Mouse (Mus musculus) layer of hippocampus, postnatal 10 days (tissue): ENCODE measurements around the gene Akip1. TPM values are rescaled to one million over a fixed set of nuclear protein-coding genes. Genes with fewer than 3 reads are reported as not detected.

Source experiments
- DNase-seq, 2 experiments: peaks; one replicate each; pipeline ENCODE4 v3.0.0; 2021; ENCODE audit warnings: low spot score in 2 of 2
- long read RNA-seq: library from polyadenylated mRNA; stranded (forward); transcript quantifications from one replicate; pipeline ENCODE4 v2.0.0, GENCODE M21; 2023
- total RNA-seq, 2 experiments: library from RNA; stranded (reverse); gene quantifications; 2 replicates each; pipeline ENCODE4 v1.2.3; 2021

Akip1 gene
- total RNA-seq, result 1 to 10 TPM; 6.7 to 6.9 TPM
- long read RNA-seq, transcript Akip1-201 (6 exons, 1,028 nt), result major isoform, 9 of 18 reads
- long read RNA-seq, partial matches to known transcripts, result 8 of 18 reads
- long read RNA-seq, other reads (novel, unspliced or antisense), result 1 of 18 reads

DNA sequence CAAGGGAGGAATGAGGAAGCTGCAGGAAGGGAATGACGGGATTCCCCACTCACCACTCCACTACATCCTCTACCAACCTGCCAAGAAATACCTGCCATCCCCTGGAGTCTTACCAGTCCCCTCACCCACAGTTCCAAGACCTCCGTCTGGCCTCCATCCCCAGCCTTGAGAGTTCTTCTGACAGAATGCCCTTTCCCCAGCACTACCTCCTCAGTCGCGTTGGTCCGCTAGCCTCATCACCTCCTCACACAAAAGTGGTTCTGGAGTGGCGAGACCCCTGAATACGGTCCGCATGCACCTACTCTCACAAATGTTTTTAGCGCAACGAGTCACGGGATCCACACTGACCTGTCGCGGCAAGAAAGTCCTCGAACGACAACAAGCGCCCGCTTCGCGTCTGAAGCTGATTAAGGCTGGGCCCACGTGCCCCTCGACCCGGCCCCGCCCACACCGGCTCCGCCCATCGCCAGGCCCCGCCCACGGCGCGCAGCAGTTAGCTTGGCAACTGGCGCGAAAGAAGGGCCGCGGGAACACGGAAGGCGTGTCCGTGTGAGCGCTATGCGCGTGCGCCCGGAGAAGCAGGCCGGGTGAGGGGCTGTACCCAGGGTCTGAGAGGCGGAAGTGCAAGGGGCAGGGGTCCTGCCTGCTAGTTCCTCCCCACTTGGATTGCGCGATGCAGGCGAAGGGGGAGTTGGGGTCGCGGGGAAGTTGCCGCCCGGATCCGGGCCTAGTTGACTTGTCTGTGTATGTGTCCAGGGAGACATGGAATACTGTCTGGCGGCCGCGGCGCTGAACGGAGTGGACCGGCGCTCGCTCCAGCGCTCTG is at the start of gene Akip1, which contains the start of gene St5:
Gene Akip1, plus strand, starts transcription at position 501 of the 826 bp plus-strand sequence.
Gene St5, minus strand, starts transcription at position 416 of the 826 bp plus-strand sequence.
- DNase-seq, result peak; percentile 95 to 96

DNA sequence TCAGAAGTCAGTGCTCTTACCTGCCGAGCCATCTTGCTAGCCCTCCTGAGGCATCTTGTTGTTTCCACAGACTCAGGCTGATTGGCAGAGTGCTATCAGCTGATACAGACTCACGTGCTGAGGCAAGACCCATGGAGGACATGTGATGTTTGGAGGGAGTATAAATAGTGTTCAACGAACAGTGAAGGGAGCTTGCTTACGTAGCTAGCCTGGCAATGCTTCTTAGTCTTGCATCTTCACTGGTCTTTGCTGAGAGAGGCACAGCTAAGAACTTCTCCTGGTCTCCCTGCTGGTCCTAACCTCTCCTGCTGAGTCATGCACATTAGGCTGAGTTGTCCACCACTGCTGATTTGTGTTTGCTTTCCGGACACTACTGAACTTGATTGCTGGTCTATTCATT is 48.6 kb upstream of the Akip1 start:
- DNase-seq, result no peak

DNA sequence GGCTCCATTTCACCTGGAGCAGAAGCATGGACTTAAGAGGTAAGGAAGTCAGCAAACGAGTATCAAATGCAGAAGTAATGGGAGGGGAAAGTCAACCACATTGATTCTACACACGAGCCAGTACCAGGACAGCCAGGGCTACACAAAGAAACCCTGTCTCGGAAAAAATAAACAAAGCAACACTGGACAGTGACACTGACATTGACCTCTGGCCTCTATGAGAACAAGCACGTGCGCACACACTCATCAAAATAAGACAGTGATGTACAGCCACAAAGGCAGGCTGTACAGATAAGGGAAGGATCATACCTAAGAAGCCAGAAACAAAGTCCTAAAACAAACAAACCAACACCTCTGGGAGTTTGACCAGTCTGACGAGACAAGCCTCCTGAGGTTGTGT is 45.6 kb upstream of the Akip1 start:
- no peak for DNase-seq

DNA sequence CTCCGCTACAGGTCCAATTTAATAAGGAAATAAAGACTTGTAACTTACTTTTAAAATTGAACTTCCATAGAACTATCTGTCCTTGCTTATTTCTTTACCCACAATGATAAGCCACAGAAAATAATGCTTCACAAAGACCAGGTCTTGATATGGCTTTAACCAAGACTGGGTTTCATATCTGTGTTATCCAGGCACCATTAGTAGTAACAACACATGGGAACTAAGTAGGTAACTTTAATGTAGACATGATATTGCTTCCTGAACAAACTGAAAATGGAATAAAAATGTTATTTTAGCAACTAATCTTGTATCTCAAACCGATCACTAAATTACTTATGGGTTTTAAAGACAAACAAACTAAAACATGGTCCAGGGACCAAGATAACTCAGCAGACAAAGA is 44.2 kb upstream of the Akip1 start:
- no peak for DNase-seq

DNA sequence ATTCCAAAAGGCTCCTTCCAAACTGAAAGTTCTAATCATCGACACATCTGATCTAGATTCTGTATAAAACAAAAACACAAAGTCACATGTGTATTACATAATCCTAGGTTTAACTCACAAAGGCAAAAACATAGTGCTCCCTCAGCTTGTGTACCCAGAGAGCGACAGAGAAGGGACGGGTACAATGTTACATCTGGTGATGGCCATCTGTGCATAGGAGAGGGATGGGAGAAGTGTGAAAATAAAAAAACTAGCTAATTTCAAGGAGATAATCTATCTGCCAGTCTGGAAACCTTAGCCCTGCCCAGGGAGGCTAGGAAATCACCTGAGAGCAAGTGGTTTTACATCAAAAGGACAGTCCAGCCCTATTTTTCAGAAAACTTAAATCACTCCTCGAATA is 40.9 kb upstream of the Akip1 start:
- no peak for DNase-seq

DNA sequence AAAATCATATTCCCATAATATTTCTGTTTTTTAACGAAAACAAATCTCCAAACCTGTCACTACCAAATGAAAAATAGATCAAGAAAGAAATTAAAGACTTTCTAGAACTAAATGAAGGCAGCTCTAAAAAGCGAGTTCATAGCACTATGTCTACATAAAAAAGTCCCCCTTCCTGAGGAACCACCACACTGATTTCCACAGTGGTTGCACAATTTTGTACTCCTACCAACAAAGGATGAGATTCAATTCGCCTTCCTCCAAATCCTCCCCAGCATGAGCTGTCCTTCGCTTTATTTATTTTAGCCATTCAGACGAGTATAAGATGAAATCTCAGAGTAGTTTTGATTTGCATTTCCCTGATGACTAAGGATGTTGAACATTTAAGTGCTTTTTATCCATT is 36.8 kb upstream of the Akip1 start:
- no peak for DNase-seq

DNA sequence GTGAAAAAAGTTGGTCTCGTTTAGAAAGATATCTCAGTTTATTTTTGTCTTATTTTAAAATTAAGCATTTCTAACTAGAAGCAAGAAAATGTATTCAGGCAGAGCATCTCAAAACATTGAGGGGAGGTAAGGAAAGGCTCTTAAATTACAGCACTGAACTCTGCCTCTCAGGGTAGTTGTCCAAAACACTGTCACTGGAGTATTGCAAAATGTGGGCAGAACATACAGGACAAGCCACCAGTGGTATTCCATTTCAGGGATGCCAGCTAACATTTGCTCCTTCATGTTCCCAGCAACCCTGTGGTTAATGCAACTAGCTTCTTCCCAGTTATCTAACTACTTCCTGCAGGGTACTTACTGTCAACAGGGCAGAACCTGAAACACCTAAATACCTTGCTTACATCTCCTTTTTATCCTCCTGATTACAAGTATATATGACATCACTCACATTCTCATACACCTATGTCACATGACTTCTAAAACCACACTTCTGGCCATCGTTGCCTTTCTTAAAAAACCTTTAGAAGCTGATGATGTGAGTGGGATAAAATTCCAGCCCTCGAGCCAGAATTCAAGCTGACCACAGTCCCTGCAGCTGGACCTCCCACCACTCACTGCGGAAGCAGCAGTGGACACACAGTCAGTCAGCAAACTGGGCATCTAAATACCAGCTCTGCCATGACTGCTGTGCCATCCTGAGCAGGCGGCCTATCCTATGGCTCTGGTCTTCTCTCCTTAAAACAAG is 33.9 kb upstream of the Akip1 start:
- no peak for DNase-seq

DNA sequence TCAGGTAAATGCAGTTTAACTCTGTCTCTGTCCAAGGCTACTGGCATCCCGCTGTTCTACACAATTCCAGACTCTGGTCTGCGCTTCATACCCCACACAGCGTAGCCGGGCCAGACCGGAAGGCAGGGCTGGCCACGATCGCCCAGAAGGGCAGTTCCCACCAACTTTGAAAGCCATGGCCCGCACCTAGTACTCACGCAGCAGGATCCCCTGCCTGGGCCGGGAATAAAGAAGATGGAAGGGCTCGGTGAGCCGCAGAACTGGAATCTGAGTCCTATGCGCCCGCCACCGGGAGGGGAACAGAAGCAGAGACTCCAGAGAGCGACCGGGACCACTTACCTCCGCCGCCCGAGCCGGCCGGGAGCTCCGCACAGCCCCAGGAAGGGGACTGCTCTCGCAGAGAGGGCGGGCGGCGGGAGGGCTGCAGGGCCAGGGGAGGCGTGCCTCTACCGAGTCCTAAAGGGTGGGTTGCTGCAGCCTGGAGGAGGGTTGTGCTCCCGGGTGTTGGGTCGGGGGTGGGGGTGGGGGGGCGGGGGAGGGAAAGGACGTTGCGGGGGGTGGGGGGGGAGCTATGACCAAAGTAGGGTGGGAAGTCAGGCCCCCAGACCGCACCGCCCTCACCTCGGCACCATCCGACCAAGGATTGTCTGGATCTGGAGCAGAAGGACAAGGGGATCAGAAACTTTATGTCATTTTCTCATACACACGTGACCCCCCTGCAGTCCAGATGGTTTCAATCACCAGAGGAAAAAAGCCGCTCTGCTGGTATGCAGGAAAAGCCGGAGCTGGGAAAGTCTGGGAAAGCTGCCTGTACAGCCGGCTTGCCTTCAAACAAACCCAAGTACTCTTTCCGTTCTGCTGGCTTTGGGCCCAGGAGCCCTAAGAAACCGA is 31.7 kb upstream of the Akip1 start:
- peak; percentile 57 to 70 for DNase-seq

DNA sequence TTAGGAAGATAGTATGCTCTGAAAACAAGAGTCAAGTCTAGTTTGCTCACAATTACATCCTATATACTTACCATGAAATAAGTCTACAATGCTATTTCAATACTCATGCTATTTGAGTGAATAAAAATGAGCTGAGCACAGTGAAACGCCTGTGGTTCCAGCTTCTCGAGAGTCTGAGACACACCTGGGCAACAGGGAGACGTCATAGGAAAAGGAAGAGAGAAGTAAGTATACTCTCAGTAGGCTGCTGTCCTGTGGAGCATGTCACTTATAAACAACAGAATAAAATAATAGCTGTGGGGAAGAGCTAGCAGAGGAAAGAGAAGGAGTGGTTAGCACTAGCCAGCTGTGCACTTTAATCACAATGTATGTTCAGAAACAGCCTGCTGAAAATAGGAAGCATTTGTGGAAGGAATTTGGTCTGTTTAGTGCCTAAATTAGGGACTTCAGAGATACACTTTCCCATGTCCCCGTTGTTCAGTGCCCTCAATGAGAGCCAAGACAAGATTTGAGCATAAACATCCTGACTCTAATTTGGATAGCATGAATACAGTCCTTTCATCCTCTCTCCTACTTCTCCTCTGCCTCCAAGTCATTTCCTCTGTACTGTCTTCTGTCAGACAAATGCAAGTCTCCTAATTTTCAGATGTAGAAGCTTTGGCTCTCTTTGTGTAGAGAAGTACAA is 28.4 kb upstream of the Akip1 start:
- no peak for DNase-seq

DNA sequence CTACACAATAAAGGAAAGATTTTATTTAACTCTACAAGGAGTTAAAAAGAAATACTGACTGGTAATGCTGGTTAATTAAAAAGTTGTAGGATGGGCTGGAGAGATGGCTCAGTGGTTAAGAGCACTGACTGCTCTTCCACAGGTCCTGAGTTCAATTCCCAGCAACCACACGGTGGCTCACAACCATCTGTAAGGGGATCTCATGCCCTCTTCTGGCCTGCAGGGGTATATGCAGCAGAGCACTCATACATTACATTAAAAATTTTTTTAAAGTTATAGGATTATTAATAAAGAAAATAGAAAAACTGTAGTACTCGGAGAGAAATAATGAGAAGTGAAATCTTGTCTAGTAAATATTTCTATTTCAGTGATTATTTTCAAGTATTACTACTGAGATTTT is 23.2 kb upstream of the Akip1 start:
- DNase-seq, result no peak

DNA sequence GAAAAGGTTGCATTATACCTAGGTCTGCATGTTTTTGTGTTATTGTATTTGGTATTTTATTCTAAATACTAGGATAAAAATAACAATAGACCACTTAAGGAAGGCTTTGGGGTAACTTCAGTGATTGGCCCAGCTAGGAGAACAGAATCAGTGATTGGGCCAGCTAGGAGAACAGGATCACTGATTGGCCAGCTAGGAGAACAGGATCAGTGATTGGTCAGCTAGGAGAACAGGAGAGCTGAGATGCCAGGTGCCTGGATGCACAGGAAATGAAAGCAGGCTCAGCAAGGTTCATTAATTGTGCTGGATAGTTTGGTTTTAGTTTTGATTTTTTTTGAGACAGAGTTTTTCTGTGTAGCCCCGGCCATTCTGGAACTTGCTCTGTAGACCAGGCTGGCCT is 22.6 kb upstream of the Akip1 start:
- no peak for DNase-seq

DNA sequence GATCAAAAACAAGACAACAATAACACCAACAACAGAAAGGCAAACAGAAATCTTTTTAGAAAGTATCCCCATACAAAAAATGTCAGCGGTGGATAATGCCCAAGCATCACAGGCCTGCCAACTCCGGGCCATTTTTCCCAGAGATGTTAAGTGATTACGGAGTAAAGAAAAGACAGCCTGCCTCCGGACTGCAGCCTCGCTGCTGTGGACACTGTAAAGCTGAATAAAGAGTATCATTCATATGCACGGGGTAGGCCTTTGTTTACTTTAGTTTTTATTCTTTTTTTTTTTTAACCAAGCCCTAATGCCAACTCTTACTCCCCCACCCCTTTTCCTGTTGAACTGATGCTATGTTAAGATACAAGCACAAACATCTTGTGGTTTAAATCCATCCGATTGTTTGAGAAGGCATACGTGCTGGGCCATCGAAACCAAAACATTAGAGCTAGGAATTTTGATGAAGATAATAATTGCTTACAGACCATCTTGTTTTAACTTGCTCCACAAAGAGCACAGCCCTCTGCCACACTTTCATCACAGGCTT is 16.8 kb upstream of the Akip1 start:
- DNase-seq, result no peak

DNA sequence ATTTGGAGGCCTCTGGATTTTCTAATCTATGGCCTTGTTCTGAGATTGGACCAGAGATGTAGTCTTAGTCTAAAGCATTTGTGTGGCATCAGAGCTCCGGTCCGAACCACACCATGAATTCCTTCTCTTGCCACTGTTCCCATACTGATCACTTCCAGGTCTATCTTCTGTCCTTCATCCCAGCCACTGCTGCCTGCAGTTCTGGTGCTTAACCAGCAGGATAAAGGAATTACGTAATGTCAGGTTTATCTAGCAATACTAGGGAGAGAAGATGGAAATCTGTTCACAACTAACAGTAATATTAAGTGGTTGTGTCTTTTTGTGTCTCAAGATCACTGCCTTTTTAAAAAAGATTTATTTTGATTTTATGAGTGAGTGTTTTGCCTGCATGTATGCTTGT is 13.4 kb upstream of the Akip1 start:
- DNase-seq, result no peak

DNA sequence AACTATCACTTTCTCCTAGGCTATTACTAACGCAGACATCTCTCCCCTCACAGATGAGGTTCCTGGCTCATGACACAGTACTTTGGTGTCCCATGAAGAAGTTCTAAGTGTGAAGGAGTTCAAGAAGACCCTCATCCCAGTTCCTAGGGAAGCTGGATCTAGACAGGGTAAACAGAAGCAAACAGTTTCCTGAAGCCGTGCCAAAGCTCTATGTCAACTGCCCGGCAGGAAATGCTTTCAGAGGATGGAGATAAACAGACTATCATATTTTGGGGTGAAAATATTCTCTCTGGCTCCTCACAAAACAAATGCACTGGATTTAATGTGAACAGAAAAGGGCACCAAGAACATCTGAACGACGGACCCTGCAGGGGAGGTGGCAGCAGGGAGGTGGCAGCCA is 12.5 kb upstream of the Akip1 start:
- no peak for DNase-seq

DNA sequence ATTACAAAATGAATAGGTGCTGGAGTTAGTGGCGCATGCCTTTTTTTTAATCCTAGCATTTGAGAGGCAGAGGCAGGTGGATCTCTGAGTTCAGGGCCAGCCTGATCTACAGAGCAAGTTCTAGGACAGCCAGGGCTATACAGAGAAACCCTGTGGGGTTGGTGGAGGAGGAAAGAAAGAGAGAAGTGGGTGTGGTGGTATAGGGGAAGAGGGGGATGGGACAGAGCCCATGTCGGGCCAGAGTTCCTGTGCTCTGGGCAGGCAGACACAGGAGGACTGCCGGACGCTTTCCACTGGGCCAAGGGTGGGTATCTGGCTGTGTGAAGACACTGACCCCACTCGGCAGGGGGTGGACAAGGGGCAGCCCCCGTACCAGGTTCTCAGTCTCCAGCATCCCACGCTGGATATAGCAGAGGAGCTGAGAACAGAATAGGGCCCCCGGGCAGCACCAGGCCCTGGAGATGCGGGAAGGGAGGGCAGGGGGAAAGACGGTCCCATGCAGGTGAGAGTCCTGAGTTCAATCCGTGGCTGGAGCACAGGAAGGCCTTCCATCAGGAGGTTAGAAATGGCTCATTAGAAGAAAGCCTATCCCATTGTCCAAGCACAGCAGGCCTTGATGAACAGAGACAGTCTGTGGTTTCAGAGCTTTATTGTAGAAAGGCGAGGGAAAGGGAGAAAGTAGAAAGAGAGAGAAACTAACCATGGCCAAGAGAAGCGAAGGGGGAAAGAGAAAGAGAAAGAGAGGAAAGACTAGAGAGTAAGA is 8.7 kb upstream of the Akip1 start:
- no peak for DNase-seq

DNA sequence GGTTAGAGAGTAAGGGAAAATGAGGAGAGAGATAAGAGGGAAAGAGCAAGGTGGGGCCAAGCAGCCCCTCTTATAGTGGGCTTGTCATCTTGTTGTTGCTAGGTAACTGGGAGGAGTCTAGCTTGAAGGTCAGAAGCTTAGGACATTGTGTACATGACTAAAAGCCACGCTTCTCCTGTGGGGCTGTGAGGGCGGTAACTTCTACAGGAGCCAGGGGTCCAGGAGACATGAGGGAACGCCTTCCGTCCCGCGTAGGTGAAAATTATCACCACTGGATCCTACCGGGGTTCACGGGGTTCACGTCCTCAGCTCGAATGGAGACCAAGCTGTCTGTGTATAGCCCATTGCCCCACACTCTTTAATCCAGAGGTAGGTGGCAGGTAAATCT is 8.2 kb upstream of the Akip1 start:
- no peak for DNase-seq

DNA sequence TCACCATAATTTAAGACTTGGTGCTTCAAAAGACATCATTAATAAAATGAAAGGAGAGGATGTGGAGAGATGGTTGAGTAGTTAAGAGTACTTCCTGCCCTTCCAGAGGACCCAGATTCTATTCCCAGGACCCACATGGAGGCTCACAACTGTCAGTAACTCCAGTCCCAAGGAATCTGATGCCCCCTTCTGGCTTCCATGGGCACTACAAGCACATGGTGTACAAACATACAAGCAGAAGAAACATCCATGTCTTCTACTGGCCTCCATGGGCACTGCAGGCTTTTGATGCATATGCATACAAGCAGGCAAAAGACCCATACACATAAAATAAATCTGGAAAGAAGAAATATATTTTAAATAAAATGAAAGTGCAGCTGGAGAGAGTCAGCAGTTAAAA is 3.3 kb upstream of the Akip1 start:
- DNase-seq, result no peak

DNA sequence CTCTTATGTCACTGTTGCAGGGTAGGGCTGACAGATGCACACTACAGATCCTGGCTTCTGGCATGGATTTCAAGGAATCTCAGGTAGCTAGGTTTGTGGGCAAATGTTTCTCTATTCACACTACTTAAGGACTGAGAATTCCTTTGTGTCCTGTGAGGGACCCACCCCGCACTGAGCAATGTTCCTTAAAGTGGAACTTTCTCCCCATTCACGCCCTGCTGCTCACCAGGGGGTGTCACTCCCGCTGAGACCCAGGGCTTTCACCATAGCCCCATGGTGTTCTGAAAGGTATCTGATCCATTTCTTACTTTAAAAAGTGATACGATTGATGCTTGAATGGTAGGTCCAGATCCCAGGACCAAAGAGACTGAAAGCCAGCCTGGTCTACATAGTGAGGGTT is 769 bp upstream of the Akip1 start:
- DNase-seq, result no peak

DNA sequence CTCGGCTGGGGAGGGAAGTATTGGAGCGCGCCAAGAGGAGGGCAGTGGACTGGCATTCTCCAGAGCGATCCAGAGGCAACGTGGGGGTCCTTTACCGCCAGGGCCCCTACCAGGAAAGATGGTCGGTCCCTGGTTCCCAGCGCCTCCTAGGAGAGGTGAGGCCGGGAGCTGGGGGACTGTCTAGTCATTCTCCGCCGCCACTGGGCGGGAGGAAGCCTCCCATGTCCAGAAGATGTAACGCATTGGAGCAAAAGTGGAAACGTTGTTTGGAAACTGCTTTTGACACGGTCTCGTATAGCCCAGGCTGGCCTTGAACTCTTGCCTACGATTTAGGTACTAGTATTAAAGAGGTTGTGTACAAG is 507 bp downstream of the Akip1 start:
- DNase-seq, result no peak

DNA sequence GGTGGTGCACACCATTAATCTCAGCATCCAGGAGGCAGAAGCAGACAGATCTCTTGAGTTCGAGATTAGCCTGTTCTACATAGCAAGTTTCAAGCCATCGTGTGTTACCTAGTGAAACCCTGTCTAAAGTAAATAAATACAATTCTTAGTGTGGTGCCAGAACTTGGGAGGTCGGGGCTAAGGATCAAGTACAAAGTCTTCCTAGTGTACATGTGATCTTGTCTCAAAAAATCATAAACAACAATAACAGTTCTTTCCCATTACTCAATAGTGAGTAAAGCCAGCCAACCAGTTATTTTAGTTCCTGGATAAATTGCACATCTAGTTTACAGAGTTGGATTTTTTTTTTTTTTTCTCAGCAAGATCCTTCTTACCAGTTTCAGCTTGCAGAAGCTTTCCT is 971 bp downstream of the Akip1 start:
- DNase-seq, result no peak
